Mouse (Mus musculus) c-Kit-positive CD71-positive TER-119-positive erythroid progenitor cells, embryonic 14.5 days (primary cell): ENCODE measurements around the gene Gm3411.
"Not testable (repeated sequence)": the region's sequence is repeated elsewhere in the genome, so short reads cannot be mapped to it uniquely, and the experiment has no call there.

Source experiments
- DNase-seq: peaks from one replicate; pipeline ENCODE4 v3.0.0-alpha.2; 2013; ENCODE audit warnings: low spot score

Gm3411 gene

DNA sequence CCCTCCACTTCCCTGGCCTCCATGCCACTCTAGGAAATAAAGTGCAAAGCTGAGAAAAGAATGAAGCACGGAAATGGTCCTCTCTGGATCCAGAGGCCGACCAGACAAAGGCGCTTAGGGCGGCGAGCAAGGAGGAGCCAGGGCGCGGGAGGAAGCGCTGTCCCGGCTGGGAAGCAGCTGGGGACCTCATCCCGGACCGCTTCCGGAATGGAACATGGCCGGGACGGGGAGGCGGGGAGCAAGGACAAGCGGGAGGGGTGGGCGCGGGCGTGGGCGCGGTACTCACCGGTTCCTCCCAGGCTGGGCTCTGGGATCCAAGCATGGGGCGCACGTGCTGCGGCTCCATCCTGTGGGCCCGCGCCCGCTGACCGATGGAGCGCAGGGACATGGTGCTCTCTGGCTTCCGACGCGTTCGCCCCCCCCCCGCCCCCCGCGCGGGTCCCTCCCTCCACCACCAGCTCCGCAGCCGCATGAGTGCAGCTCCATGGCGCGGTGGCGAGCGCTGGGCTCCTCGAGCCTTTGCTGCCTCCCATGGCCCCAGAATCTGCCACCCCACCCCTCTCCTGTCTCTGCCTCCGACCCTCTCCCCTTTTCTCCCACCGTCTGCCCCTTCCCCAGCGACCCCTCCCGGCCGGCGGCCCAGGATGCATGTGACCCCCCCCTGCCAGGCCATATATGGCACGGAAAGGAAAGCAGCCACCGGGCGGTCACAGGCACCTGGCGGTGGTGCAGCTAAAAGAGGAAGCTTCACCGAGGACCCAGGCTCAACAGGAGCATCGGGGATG is at the start of gene Gm3411:
Gene Gm3411, minus strand, starts transcription at position 320 of the 785 bp plus-strand sequence.
- DNase-seq: not testable (repeated sequence)

DNA sequence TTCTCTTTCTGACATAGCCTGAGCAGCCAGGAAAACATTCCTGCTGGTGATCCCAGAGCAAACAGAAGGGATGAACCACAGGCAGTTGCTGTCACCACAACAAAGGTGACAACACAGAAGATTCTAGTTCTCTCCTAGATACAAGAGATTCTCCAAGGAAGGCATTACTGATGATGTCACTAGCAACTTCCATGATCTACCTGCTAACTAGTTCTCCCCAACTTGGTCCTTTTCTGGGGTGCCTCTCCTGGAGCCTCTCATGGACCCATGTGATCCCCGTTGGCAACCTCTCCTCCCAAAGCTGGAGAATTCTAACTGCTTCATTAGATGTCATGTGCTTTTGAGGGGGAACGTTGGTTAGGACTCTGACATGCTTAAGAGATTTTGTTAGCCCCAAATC is 17.7 kb upstream of the Gm3411 start, which contains the start of gene Gm21103:
Gene Gm21103, minus strand, starts transcription at position 101 of the 400 bp plus-strand sequence.
- DNase-seq: not testable (repeated sequence)

DNA sequence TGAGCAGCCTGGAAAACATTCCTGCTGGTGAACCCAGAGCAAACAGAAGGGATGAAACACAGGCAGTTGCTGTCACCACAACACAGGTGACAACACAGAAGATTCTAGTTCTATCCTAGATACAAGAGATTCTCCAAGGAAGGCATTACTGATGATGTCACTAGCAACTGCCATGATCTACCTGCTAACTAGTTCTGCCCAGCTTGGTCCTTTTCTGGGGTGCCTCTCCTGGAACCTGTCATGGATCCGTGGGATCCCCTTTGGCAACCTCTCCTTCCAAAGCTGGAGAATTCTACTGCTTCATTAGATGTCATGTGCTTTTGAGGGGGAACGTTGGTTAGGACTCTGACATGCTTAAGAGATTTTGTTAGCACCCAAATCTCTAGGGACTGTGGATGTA is 67.9 kb downstream of the Gm3411 start, which contains the start of gene Gm21560:
Gene Gm21560, minus strand, starts transcription at position 101 of the 400 bp plus-strand sequence.
- DNase-seq: not testable (repeated sequence)
